Mouse (Mus musculus) erythroblast, embryonic 14.5 days (primary cell): Measurements from ENCODE around the gene Abcd3.

Experiments used
- GATA1 ChIP-seq: IDR thresholded peaks from 2 replicates; pipeline ENCODE4 v1.6.1; 2012; ENCODE audit warnings: low read length, inconsistent platforms, mixed read lengths
- TAL1 ChIP-seq: IDR thresholded peaks from 3 replicates; pipeline ENCODE4 v1.6.1; 2012; ENCODE audit warnings: low read length, inconsistent platforms, mixed read lengths

- TF ChIP-seq TAL1 (no peak), GATA1 (no peak)
Measured at GRCm38 (mm10) chr3:121762056-121762852, 52.8 kb downstream of the Abcd3 start.
